Mouse (Mus musculus): ENCODE measurements around the gene Wdr92.

DNA sequence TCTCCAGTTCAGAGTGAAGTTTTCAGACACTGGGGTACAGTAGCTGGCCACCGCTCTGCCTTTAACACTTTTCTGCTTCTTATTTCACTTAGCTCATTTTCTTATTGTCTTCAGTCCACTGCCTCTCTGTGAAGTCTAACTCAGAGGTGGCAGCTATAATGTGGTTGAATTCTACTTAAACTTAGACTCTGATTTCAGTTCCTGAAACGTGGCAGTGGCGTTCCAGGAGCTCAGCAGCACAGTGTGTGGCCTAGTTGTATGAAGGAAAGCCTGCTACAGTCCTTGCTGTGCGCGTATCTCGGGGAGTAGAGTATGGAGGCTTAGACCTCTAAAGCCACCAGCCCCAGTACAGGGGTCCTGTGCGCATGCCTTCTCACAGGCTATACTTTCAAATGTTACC, 15.3 kb upstream of the Wdr92 start:
- no peak for TF ChIP-seq CTCF (IDR thresholded peaks at IDR 0.05; ENCODE audit: borderline replicate concordance, extremely low read depth, insufficient read depth, insufficient read length)
- no peak for TF ChIP-seq POLR2A (IDR thresholded peaks at IDR 0.05; ENCODE audit: borderline replicate concordance, extremely low read depth, insufficient read depth, insufficient read length, poor library complexity, severe bottlenecking)
